Mouse (Mus musculus): ENCODE measurements around the gene Mup3. TPM values are rescaled to one million over a fixed set of nuclear protein-coding genes. Genes with fewer than 3 reads are reported as not detected.
A peak's percentile ranks its signal among the peaks of the same experiment; 100 is the strongest.
"Not testable (repeated sequence)": the region's sequence is repeated elsewhere in the genome, so short reads cannot be mapped to it uniquely, and the experiment has no call there.

Gene Mup3
- total RNA-seq (2021), result not detected
- long read RNA-seq, experiment 1, result 0 reads
- long read RNA-seq, experiment 2, result 0 reads

GRCm38 (mm10) chr4:62087241-62087640 is at the start of gene Mup3:
Gene Mup3 (minus strand): TSS chr4:62087342.
- Histone ChIP-seq H3K27ac (no peak within 1 kb of the TSS), H3K4me3 (no peak within 1 kb of the TSS)
- intact Hi-C loops (cut with DNase I), result loop anchor here (5.0 kb wide), 1 partner anchor 70 kb away; no protein-coding TSS in a partner anchor
- no peak for TF ChIP-seq CTCF (IDR thresholded peaks at IDR 0.05)
- DNase-seq (ENCODE audit: extremely low spot score in 1 of 2, low spot score in 2 of 2), result no peak

DNA sequence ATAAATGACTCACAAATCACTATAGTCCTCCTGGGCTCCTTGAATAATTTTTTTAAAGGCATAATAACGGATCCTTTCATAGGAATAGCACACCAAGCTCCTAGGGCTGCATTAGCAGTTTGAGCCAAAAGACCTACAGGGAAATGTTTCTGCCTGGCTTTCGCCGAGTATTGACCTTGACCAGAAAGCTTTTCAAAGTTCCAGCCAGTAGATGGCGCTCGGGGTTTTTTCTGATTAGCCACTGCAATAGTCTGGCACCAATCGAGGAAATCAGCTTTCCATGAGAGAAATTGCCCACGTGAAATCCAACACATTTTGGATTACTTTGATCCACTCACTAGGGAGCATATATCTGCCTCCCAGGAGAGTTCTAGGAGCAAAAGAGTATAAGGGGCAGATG is 46.6 kb upstream of the Mup3 start:
- peak; percentile 22 to 31 for DNase-seq (ENCODE audit: extremely low spot score in 1 of 2, low spot score in 2 of 2)
- TF ChIP-seq CTCF (IDR thresholded peaks at IDR 0.05), result peak; percentile 53
- Histone ChIP-seq H3K27ac (no peak overlapping the region), H3K4me3 (no peak overlapping the region)
- intact Hi-C loops (cut with DNase I), result loop anchor here (5.0 kb wide), 1 partner anchor 94 kb away; no protein-coding TSS in a partner anchor

DNA sequence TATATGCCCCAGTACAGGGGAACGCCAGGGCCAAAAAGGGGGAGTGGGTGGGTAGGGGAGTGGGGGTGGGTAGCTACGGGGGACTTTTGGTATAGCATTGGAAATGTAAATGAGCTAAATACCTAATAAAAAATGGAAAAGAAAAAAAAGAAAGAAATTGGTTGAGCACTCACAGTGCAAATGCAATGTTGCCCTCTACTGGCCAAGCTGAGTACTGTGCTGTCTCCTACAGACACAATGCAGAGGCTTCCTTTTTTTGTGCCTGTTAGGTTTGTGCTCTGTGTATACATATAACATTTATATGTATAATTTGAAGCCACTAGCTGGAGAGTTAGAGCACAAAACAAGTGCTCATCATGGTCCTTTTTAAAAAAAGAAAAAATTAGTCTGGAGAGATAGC is 16.2 kb upstream of the Mup3 start:
- H3K4me3 ChIP-seq; intact Hi-C loops (cut with DNase I); H3K27ac ChIP-seq: not testable (repeated sequence)
- peak; percentile 11 to 25 for DNase-seq (ENCODE audit: extremely low spot score in 1 of 2, low spot score in 2 of 2)
- peak; percentile 76 for TF ChIP-seq CTCF (IDR thresholded peaks at IDR 0.05)

- H3K4me3 ChIP-seq, result no peak overlapping the region
- no peak overlapping the region for H3K27ac ChIP-seq
- no peak for TF ChIP-seq CTCF (IDR thresholded peaks at IDR 0.05)
- intact Hi-C loops (cut with DNase I), result loop anchor here (5.0 kb wide), 1 partner anchor 69 kb away; no protein-coding TSS in a partner anchor
- no peak for DNase-seq (ENCODE audit: extremely low spot score in 1 of 2, low spot score in 2 of 2)
These were observed 811 bp upstream of the Mup3 start for GRCm38 (mm10) chr4:62087953-62088352.

DNA sequence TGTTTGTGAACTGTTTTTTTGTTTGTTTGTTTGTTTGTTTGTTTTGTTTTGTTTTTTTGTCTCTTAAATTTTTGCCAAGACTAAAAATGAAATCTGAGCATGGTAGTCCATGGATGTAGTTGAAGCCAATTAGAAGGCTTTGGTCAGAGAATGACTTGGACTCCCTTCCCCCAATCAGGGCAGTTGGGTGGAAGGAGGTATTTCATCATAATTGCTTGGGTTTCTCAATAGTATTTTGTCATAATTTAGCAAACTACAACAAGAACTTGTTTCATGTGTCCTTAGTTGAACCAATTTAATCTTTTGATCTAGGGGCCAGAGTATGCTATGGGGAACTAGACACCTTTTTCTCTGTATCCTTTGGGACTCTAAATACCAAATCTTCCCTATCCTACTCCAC is 4.4 kb downstream of the Mup3 start:
- no peak for TF ChIP-seq CTCF (IDR thresholded peaks at IDR 0.05)
- H3K4me3 ChIP-seq, result no peak overlapping the region
- no peak for DNase-seq (ENCODE audit: extremely low spot score in 1 of 2, low spot score in 2 of 2)
- intact Hi-C loops (cut with DNase I), result no loop called here
- no peak overlapping the region for H3K27ac ChIP-seq

DNA sequence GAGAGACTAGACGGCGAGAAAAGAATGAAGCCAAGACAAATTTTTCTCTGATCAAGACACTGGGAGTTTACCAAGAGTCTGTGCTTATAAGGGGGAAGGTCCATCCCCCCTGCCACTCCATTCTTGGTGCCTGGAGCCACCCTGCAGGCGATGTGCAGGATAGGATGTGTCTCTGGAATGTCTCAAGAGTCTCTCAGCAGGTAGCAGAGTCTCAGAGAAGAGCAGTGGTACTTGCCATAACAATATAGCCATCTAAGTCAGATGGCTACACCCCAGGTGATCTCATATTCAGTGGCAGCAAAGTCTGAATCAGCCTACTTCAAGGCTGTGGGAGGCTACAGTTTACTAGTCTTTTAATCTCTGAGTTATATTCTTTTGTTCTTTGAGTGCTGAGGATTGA is 12.0 kb downstream of the Mup3 start:
- intact Hi-C loops (cut with DNase I), result no loop called here
- Histone ChIP-seq H3K27ac (no peak overlapping the region), H3K4me3 (no peak overlapping the region)
- TF ChIP-seq CTCF (IDR thresholded peaks at IDR 0.05), result no peak
- DNase-seq (ENCODE audit: extremely low spot score in 1 of 2, low spot score in 2 of 2), result no peak

DNA sequence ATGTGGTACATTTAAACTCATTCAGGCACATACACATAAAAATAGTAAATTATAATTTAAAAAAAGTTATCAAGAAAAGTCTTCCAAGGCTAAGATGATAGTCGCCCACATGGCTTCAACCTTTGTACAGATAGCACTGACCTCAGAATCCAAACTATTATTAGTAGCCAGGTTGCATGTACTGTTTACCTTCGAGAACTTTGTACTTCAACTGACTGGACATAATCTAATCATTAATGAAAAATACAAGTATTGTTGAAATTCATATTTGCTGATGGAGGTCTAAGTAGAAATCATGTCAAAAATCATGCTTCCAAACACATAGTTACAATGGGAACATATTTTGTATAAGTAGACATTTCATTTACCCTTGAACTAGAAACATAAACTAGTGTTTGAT is 32.4 kb downstream of the Mup3 start:
- intact Hi-C loops (cut with DNase I); DNase-seq (ENCODE audit: extremely low spot score in 1 of 2, low spot score in 2 of 2); H3K4me3 ChIP-seq; H3K27ac ChIP-seq: not testable (repeated sequence)

- H3K4me3 ChIP-seq; H3K27ac ChIP-seq; DNase-seq (ENCODE audit: extremely low spot score in 1 of 2, low spot score in 2 of 2); intact Hi-C loops (cut with DNase I): not testable (repeated sequence)
These were observed 33.1 kb downstream of the Mup3 start, which contains the start of gene Mup20 for GRCm38 (mm10) chr4:62054058-62054457. Gene Mup20 (minus strand): TSS chr4:62054158.

Other genes with a start within 250 kb of the Mup3 start
- not detected for gene Mup20, start 33.2 kb downstream of the Mup3 start, total RNA-seq (2021)
- gene Mup21, start 63.5 kb upstream of the Mup3 start, total RNA-seq (2021), result not detected
- gene Zfp37, start 143.7 kb upstream of the Mup3 start, total RNA-seq (2021), result 10 to 100 TPM; 20.6 TPM
- 1 to 10 TPM; 8.0 to 8.4 TPM for gene Slc31a2, start 175.2 kb upstream of the Mup3 start, total RNA-seq (2021)

Data from left cerebral cortex, adult 2 months (tissue).